Mouse (Mus musculus) forebrain, embryonic 15.5 days (tissue): Measurements from ENCODE around the gene Maml3. TPM values are rescaled to one million over a fixed set of nuclear protein-coding genes. Genes with fewer than 3 reads are reported as not detected.

Experiments used
- ATAC-seq: fragments of 200-750 bp; cut with Nextera tagmentation; replicated peaks from 2 replicates; pipeline ENCODE4 v1.8.0; 2017; ENCODE audit warnings: mild to moderate bottlenecking, moderate TSS enrichment, moderate library complexity
- H3K27ac ChIP-seq: fragments of 300-500 bp; sonication (generic); replicated peaks from 2 replicates; pipeline ENCODE4 v1.5.1; 2015; ENCODE audit warnings: mild to moderate bottlenecking, inconsistent platforms
- H3K27me3 ChIP-seq: fragments of 300-500 bp; sonication (generic); 2 replicates; pipeline ENCODE4 v1.6.1; 2015; ENCODE audit warnings: inconsistent platforms
- H3K36me3 ChIP-seq: fragments of 300-500 bp; sonication (generic); 2 replicates; pipeline ENCODE4 v1.6.1; 2015; ENCODE audit warnings: mild to moderate bottlenecking, inconsistent platforms
- H3K4me1 ChIP-seq: fragments of 300-500 bp; sonication (generic); 2 replicates; pipeline ENCODE4 v1.6.1; 2015; ENCODE audit warnings: inconsistent platforms
- H3K4me2 ChIP-seq: fragments of 300-500 bp; sonication (generic); replicated peaks from 2 replicates; pipeline ENCODE4 v1.6.1; 2015; ENCODE audit warnings: mild to moderate bottlenecking, inconsistent platforms
- H3K4me3 ChIP-seq: fragments of 300-500 bp; sonication (generic); 2 replicates; pipeline ENCODE4 v1.5.1; 2015; ENCODE audit warnings: mild to moderate bottlenecking, inconsistent platforms
- H3K9ac ChIP-seq: fragments of 300-500 bp; sonication (generic); replicated peaks from 2 replicates; pipeline ENCODE4 v1.6.1; 2015; ENCODE audit warnings: mild to moderate bottlenecking, inconsistent platforms
- H3K9me3 ChIP-seq: fragments of 300-500 bp; sonication (generic); 2 replicates; pipeline ENCODE4 v1.6.1; 2016; ENCODE audit warnings: inconsistent platforms
- WGBS: fragments of 180-500 bp; shearing (Covaris S2); methylation state at CpG from one replicate; pipeline ENCODE4 v1.1.7; 2015; ENCODE audit warnings: mixed read lengths; 5-methylcytosine and 5-hydroxymethylcytosine counted together
- polyA plus RNA-seq: library from polyadenylated mRNA; unstranded; fragments of >200 nt; fragmentation: Nextera tagmentation; extraction: Ambion mirVana; gene quantifications from 2 replicates; pipeline ENCODE4 v1.2.1, GENCODE M21; 2015

Maml3 gene
- polyA plus RNA-seq, 1 experiment from 2014 or later: 4.9 TPM

GRCm38 (mm10) chr3:51963891-51964593 lies 140.8 kb downstream of the Maml3 start:
- peak overlapping the region; percentile 0; the same call in 1 of the 2 replicates for H3K4me2 ChIP-seq
- peak overlapping the region; percentile 86 for H3K27ac ChIP-seq
- H3K4me1 ChIP-seq: peaks cover 25% of the 10 kb centered on the region
- H3K4me3 ChIP-seq: no peak overlapping the region
- ATAC-seq: peak; percentile 85
- no peaks in the 10 kb centered on the region for H3K36me3 ChIP-seq
- H3K9me3 ChIP-seq: no peaks in the 10 kb centered on the region
- H3K27me3 ChIP-seq: no peaks in the 10 kb centered on the region
- no peak overlapping the region for H3K9ac ChIP-seq
- WGBS: 8% methylated on average over 4 of the region's 4 CpGs

GRCm38 (mm10) chr3:51963151-51963791 lies 141.6 kb downstream of the Maml3 start:
- Histone ChIP-seq H3K9ac (no peak overlapping the region), H3K27ac (peak overlapping the region; percentile 86), H3K4me1 (peaks cover 25% of the 10 kb centered on the region), H3K9me3 (no peaks in the 10 kb centered on the region), H3K4me3 (no peak overlapping the region), H3K36me3 (no peaks in the 10 kb centered on the region), H3K27me3 (no peaks in the 10 kb centered on the region), H3K4me2 (peak overlapping the region; percentile 0; the same call in 1 of the 2 replicates)
- WGBS: 53% methylated on average over 9 of the region's 9 CpGs
- peak; percentile 41 for ATAC-seq

- H3K4me3 ChIP-seq: no peak overlapping the region
- no peaks in the 10 kb centered on the region for H3K27me3 ChIP-seq
- H3K36me3 ChIP-seq: no peaks in the 10 kb centered on the region
- H3K9ac ChIP-seq: no peak overlapping the region
- H3K4me2 ChIP-seq: no peak overlapping the region
- WGBS: 77% methylated on average over 2 of the region's 2 CpGs
- no peak for ATAC-seq
- peaks cover 13% of the 10 kb centered on the region for H3K4me1 ChIP-seq
- no peak overlapping the region for H3K27ac ChIP-seq
- H3K9me3 ChIP-seq: no peaks in the 10 kb centered on the region
Measured at GRCm38 (mm10) chr3:51958751-51959150, 146.1 kb downstream of the Maml3 start.

- 0 out of 2 replicates have a peak, but pooled peaks cover 9% of the 10 kb centered on the region for H3K4me1 ChIP-seq
- H3K4me3 ChIP-seq: no peak overlapping the region
- H3K9me3 ChIP-seq: no peaks in the 10 kb centered on the region
- no peak overlapping the region for H3K4me2 ChIP-seq
- whole genome bisulfite sequencing: 83% methylated on average over 4 of the region's 4 CpGs
- H3K9ac ChIP-seq: no peak overlapping the region
- H3K36me3 ChIP-seq: no peaks in the 10 kb centered on the region
- H3K27me3 ChIP-seq: no peaks in the 10 kb centered on the region
- no peak overlapping the region for H3K27ac ChIP-seq
- no peak for ATAC-seq
Measured at GRCm38 (mm10) chr3:51954441-51954840, 150.4 kb downstream of the Maml3 start.

GRCm38 (mm10) chr3:51953927-51954326 lies 150.9 kb downstream of the Maml3 start:
- H3K36me3 ChIP-seq: no peaks in the 10 kb centered on the region
- 74% methylated on average over 11 of the region's 11 CpGs for WGBS
- no peak for ATAC-seq
- no peak overlapping the region for H3K9ac ChIP-seq
- no peak overlapping the region for H3K4me2 ChIP-seq
- no peak overlapping the region for H3K4me3 ChIP-seq
- no peaks in the 10 kb centered on the region for H3K27me3 ChIP-seq
- no peak overlapping the region for H3K27ac ChIP-seq
- H3K9me3 ChIP-seq: no peaks in the 10 kb centered on the region
- 0 out of 2 replicates have a peak, but pooled peaks cover 9% of the 10 kb centered on the region for H3K4me1 ChIP-seq

- Histone ChIP-seq H3K9ac (no peak overlapping the region), H3K27ac (no peak overlapping the region), H3K36me3 (no peaks in the 10 kb centered on the region), H3K4me1 (0 out of 2 replicates have a peak, but pooled peaks cover 9% of the 10 kb centered on the region), H3K9me3 (no peaks in the 10 kb centered on the region), H3K4me3 (peak overlapping the region; percentile 14), H3K27me3 (no peaks in the 10 kb centered on the region), H3K4me2 (0 out of 2 replicates have a peak overlapping the region, but pooled peaks have one; percentile 14)
- 72% methylated on average over 33 of the region's 33 CpGs for WGBS
- ATAC-seq: no peak
Measured at GRCm38 (mm10) chr3:51952728-51953623, 151.9 kb downstream of the Maml3 start.

- Histone ChIP-seq H3K9me3 (no peaks in the 10 kb centered on the region), H3K27me3 (no peaks in the 10 kb centered on the region), H3K4me2 (no peak overlapping the region), H3K27ac (no peak overlapping the region), H3K4me3 (no peak overlapping the region), H3K9ac (no peak overlapping the region), H3K36me3 (no peaks in the 10 kb centered on the region), H3K4me1 (0 out of 2 replicates have a peak, but pooled peaks cover 9% of the 10 kb centered on the region)
- no peak for ATAC-seq
- 82% methylated on average over 9 of the region's 9 CpGs for WGBS
Measured at GRCm38 (mm10) chr3:51952267-51952666, 152.6 kb downstream of the Maml3 start.

- Histone ChIP-seq H3K4me3 (no peak overlapping the region), H3K27ac (no peak overlapping the region), H3K9ac (no peak overlapping the region), H3K36me3 (no peaks in the 10 kb centered on the region), H3K9me3 (no peaks in the 10 kb centered on the region), H3K27me3 (no peaks in the 10 kb centered on the region), H3K4me2 (no peak overlapping the region), H3K4me1 (0 out of 2 replicates have a peak, but pooled peaks cover 9% of the 10 kb centered on the region)
- WGBS: 92% methylated on average over 8 of the region's 8 CpGs
- no peak for ATAC-seq
Measured at GRCm38 (mm10) chr3:51949651-51950050, 155.2 kb downstream of the Maml3 start.

GRCm38 (mm10) chr3:51947168-51947567 lies 157.7 kb downstream of the Maml3 start:
- Histone ChIP-seq H3K27me3 (no peaks in the 10 kb centered on the region), H3K4me3 (no peak overlapping the region), H3K4me1 (no peaks in the 10 kb centered on the region), H3K27ac (no peak overlapping the region), H3K4me2 (no peak overlapping the region), H3K9me3 (no peaks in the 10 kb centered on the region), H3K36me3 (no peaks in the 10 kb centered on the region), H3K9ac (no peak overlapping the region)
- WGBS: 75% methylated on average over 3 of the region's 3 CpGs
- ATAC-seq: no peak

- no peak overlapping the region for H3K4me3 ChIP-seq
- H3K4me1 ChIP-seq: no peaks in the 10 kb centered on the region
- 86% methylated on average over 8 of the region's 8 CpGs for WGBS
- H3K4me2 ChIP-seq: no peak overlapping the region
- no peak for ATAC-seq
- no peaks in the 10 kb centered on the region for H3K9me3 ChIP-seq
- no peaks in the 10 kb centered on the region for H3K36me3 ChIP-seq
- H3K27me3 ChIP-seq: no peaks in the 10 kb centered on the region
- H3K27ac ChIP-seq: no peak overlapping the region
- H3K9ac ChIP-seq: no peak overlapping the region
Measured at GRCm38 (mm10) chr3:51943642-51944041, 161.2 kb downstream of the Maml3 start.

GRCm38 (mm10) chr3:51941781-51942180 lies 163.1 kb downstream of the Maml3 start:
- Histone ChIP-seq H3K9me3 (no peaks in the 10 kb centered on the region), H3K9ac (no peak overlapping the region), H3K4me3 (no peak overlapping the region), H3K27ac (no peak overlapping the region), H3K36me3 (no peaks in the 10 kb centered on the region), H3K27me3 (no peaks in the 10 kb centered on the region), H3K4me1 (no peaks in the 10 kb centered on the region), H3K4me2 (no peak overlapping the region)
- ATAC-seq: no peak
- WGBS: 80% methylated on average over 8 of the region's 8 CpGs

- Histone ChIP-seq H3K27me3 (no peaks in the 10 kb centered on the region), H3K9me3 (no peaks in the 10 kb centered on the region), H3K9ac (no peak overlapping the region), H3K4me2 (no peak overlapping the region), H3K4me1 (no peaks in the 10 kb centered on the region), H3K27ac (no peak overlapping the region), H3K4me3 (no peak overlapping the region), H3K36me3 (no peaks in the 10 kb centered on the region)
- ATAC-seq: no peak
- WGBS: 69% methylated on average over 7 of the region's 7 CpGs
Measured at GRCm38 (mm10) chr3:51939864-51940263, 165.0 kb downstream of the Maml3 start.
